Comparison of ENCODE assay signal across 13 mouse cellular contexts in the genomic region with DNA sequence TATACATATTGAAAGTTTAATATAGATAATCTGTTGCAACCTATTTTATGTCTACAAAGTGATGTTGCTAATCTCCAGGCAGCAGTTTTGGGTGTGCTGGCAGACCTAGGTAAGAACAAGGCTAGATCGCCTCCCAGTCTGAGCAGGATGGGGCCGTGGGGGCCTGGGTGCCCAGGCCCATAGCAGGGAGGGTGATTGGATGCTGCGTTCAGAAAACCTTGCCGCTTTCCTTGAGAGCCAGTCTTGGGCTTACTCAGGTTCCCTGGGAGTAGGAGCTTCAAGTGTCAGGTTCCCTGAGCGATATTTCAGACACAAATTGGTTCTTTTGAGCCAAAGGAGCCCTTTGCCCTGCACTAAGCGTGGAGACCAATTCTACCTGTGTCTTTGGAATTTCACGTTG. TPM values are rescaled to one million over a fixed set of nuclear protein-coding genes. Genes with fewer than 3 reads are reported as not detected.
A peak's percentile ranks its signal among the peaks of the same experiment; 100 is the strongest.
DNase-seq lines count a peak whose midpoint lies in the region; ATAC-seq and TF ChIP-seq lines count a peak whose summit lies in the region.
"Had no signal": no experiment of that assay in that cellular context is flagged by ENCODE, and none has a peak within 500 bp of the region (broad histone marks: within the 10 kb centered on the region; RNA-seq: fewer than 3 reads in every experiment).

No protein-coding gene starts in this region.

- TF ChIP-seq POLR2A in heart, adult 2 months (IDR thresholded peaks at IDR 0.05; ENCODE audit: insufficient read depth, low read depth, low read length) = no peak

- H3K36me3 ChIP-seq in heart, adult 2 months (ENCODE audit: control insufficient read depth, insufficient read depth, low read length) = peaks cover 26% of the 10 kb centered on the region
- H3K36me3 ChIP-seq in heart, embryonic 16.5 days (ENCODE audit: control insufficient read depth, insufficient read depth) = no peaks in the 10 kb centered on the region
- H3K36me3 ChIP-seq in kidney, postnatal 0 days (ENCODE audit: insufficient read depth, low read length) = no peaks in the 10 kb centered on the region
- H3K36me3 ChIP-seq in lung, postnatal 0 days (ENCODE audit: insufficient read depth, low read length) = no peaks in the 10 kb centered on the region
- H3K36me3 ChIP-seq: forebrain, embryonic 15.5 days; hindbrain, embryonic 15.5 days; liver, embryonic 15.5 days had no signal

- no peak for DNase-seq in heart, adult 2 months
- no peak for DNase-seq in heart, adult 8-10 months (ENCODE audit: low spot score)
- no peak for DNase-seq in heart, adult 18-20 months
- peak; percentile 30 for DNase-seq in kidney, postnatal 0 days (ENCODE audit: low spot score)
- DNase-seq in kidney, postnatal 10 days = no peak
- no peak for DNase-seq in lung, postnatal 0 days (ENCODE audit: low spot score)
- DNase-seq in lung, postnatal 36 days = no peak
- DNase-seq: cerebellum, adult 9-10 months had no signal

- intact Hi-C loops in heart, adult 2 months (cut with DNase I) = no loop called here

- no peak for TF ChIP-seq CTCF in heart, adult 2 months (IDR thresholded peaks at IDR 0.05)
- no peak for TF ChIP-seq CTCF in kidney, postnatal 0 days (IDR thresholded peaks at IDR 0.05; ENCODE audit: low read depth)
- TF ChIP-seq CTCF in lung, postnatal 0 days (IDR thresholded peaks at IDR 0.05) = no peak

- peaks cover 5% of the 10 kb centered on the region for H3K79me2 ChIP-seq in heart, adult 2 months (replicated peaks; ENCODE audit: control insufficient read depth, insufficient read depth, low read length)

- peak overlapping the region; percentile 74 for H3K9ac ChIP-seq in heart, adult 2 months (ENCODE audit: low read depth, low read length)
- H3K9ac ChIP-seq in heart, embryonic 16.5 days (ENCODE audit: low read length) = 0 out of 2 replicates have a peak overlapping the region, but pooled peaks have one; percentile 6
- H3K9ac ChIP-seq in kidney, postnatal 0 days (ENCODE audit: low read depth, low read length) = no peak overlapping the region
- H3K9ac ChIP-seq in lung, postnatal 0 days (replicated peaks; ENCODE audit: low read depth) = peak overlapping the region; percentile 62
- H3K9ac ChIP-seq: forebrain, embryonic 15.5 days; hindbrain, embryonic 15.5 days; liver, embryonic 15.5 days had no signal

- H3K27me3 ChIP-seq in heart, adult 2 months (ENCODE audit: control insufficient read depth, insufficient read depth, low read length) = no peaks in the 10 kb centered on the region
- H3K27me3 ChIP-seq in heart, embryonic 16.5 days (ENCODE audit: control insufficient read depth, insufficient read depth, low read length) = no peaks in the 10 kb centered on the region
- no peaks in the 10 kb centered on the region for H3K27me3 ChIP-seq in kidney, postnatal 0 days (ENCODE audit: insufficient read depth, low read length)
- H3K27me3 ChIP-seq in lung, postnatal 0 days (replicated peaks; ENCODE audit: insufficient read depth, low read length) = no peaks in the 10 kb centered on the region

- ATAC-seq in heart, embryonic 16.5 days (replicated peaks; ENCODE audit: extremely low read depth, insufficient read depth, low FRiP score) = no peak
- no peak for ATAC-seq in kidney, postnatal 0 days (replicated peaks; ENCODE audit: low FRiP score, low read depth)
- ATAC-seq in lung, postnatal 0 days = no peak
- ATAC-seq: forebrain, embryonic 15.5 days had no signal

- H3K9me3 ChIP-seq in heart, embryonic 16.5 days (replicated peaks; ENCODE audit: control insufficient read depth, low read length) = no peaks in the 10 kb centered on the region
- H3K9me3 ChIP-seq in kidney, postnatal 0 days (replicated peaks; ENCODE audit: low read length) = no peaks in the 10 kb centered on the region
- H3K9me3 ChIP-seq in lung, postnatal 0 days (ENCODE audit: low read length) = no peaks in the 10 kb centered on the region
- H3K9me3 ChIP-seq: forebrain, embryonic 15.5 days; hindbrain, embryonic 15.5 days; liver, embryonic 15.5 days had no signal

- H3K27ac ChIP-seq in heart, adult 2 months = peak overlapping the region; percentile 90
- H3K27ac ChIP-seq in heart, embryonic 16.5 days (ENCODE audit: low read length) = no peak overlapping the region
- no peak overlapping the region for H3K27ac ChIP-seq in kidney, postnatal 0 days
- H3K27ac ChIP-seq in lung, postnatal 0 days (ENCODE audit: low read length) = peak overlapping the region; percentile 62; the same call in 1 of the 2 replicates
- H3K27ac ChIP-seq: forebrain, embryonic 15.5 days; hindbrain, embryonic 15.5 days; liver, embryonic 15.5 days; macrophage had no signal

- H3K4me1 ChIP-seq in heart, adult 2 months (ENCODE audit: control insufficient read depth, insufficient read depth, low read length) = peaks cover 24% of the 10 kb centered on the region
- H3K4me1 ChIP-seq in heart, embryonic 16.5 days (ENCODE audit: control insufficient read depth, insufficient read depth, low read length) = peaks cover 29% of the 10 kb centered on the region
- H3K4me1 ChIP-seq in kidney, postnatal 0 days (replicated peaks; ENCODE audit: insufficient read depth, low read length) = peaks cover 14% of the 10 kb centered on the region
- no peaks in the 10 kb centered on the region; the same call in 1 of the 2 replicates for H3K4me1 ChIP-seq in lung, postnatal 0 days (ENCODE audit: insufficient read depth, low read depth, low read length)

- TF ChIP-seq EP300 in heart, adult 2 months (IDR thresholded peaks at IDR 0.05; ENCODE audit: insufficient read depth, low read depth, low read length) = no peak
- no peak for TF ChIP-seq EP300 in lung, postnatal 0 days (IDR thresholded peaks at IDR 0.05)

- H3K4me2 ChIP-seq in heart, embryonic 16.5 days (ENCODE audit: low read depth, low read length) = peak overlapping the region; percentile 86
- peak overlapping the region; percentile 84 for H3K4me2 ChIP-seq in kidney, postnatal 0 days (ENCODE audit: low read length)
- H3K4me2 ChIP-seq in lung, postnatal 0 days (replicated peaks; ENCODE audit: low read depth, low read length) = peak overlapping the region; percentile 72

- WGBS in heart, adult 2 months = 51% methylated on average over 7 of the region's 7 CpGs
- WGBS in heart, embryonic 16.5 days = 73% methylated on average over 7 of the region's 7 CpGs
- 50% methylated on average over 7 of the region's 7 CpGs for WGBS in kidney, postnatal 0 days
- WGBS in lung, postnatal 0 days = 46% methylated on average over 7 of the region's 7 CpGs

- peak overlapping the region; percentile 55 for H3K4me3 ChIP-seq in heart, adult 2 months
- H3K4me3 ChIP-seq in heart, embryonic 16.5 days (ENCODE audit: low read length) = peak overlapping the region; percentile 77
- H3K4me3 ChIP-seq in kidney, postnatal 0 days (replicated peaks; ENCODE audit: low read depth, low read length) = no peak overlapping the region
- peak overlapping the region; percentile 62 for H3K4me3 ChIP-seq in lung, postnatal 0 days (ENCODE audit: low read depth, low read length)
- H3K4me3 ChIP-seq: forebrain, embryonic 15.5 days had no signal

RNA-seq across cellular contexts. Expression of a gene that starts 1.9 kb away (rescaled TPM):
- total RNA-seq in heart, adult 2 months (2021) = 100 to 1,000 TPM; 128 to 171 TPM
- polyA plus RNA-seq in heart, adult 2 months (2012; rRNA removed) = 33.2 and 61.4 TPM in 2 replicates
- total RNA-seq in heart, adult 8-10 months (2022) = 100 to 1,000 TPM; 161 to 179 (median 171) TPM
- polyA plus RNA-seq in heart, embryonic 16.5 days (2015; fragmentation: Nextera tagmentation; extraction: Ambion mirVana) = 16.6 and 17.8 TPM in 2 replicates
- total RNA-seq in heart, adult 18-20 months (2021) = 100 to 1,000 TPM; 141 to 144 TPM
- 9.8 and 10.4 TPM in 2 replicates for polyA plus RNA-seq in kidney, postnatal 0 days (2015; fragmentation: Nextera tagmentation; extraction: Ambion mirVana)
- polyA plus RNA-seq in lung, postnatal 0 days (2015; fragmentation: Nextera tagmentation; extraction: Ambion mirVana) = 83.6 and 122 TPM in 2 replicates

Comparison
In these comparisons a context has a peak if more than half of its experiments do, and no peak if none do; other contexts are left out.
1. H3K27ac ChIP-seq: peak in heart, adult 2 months (single experiment) and lung, postnatal 0 days (single experiment); none in heart, embryonic 16.5 days (single experiment) and kidney, postnatal 0 days (single experiment).
2. Peak in every context shown above with its lines, with median percentiles within 50 percentile points of each other: H3K4me2 ChIP-seq.